Mouse (Mus musculus) limb, embryonic 13.5 days (tissue): ENCODE results near the gene Zfand2b. TPM values are rescaled to one million over a fixed set of nuclear protein-coding genes. Genes with fewer than 3 reads are reported as not detected.

ENCODE experiments used
- ATAC-seq: fragments of 200-750 bp; cut with Nextera tagmentation; 2 replicates; pipeline ENCODE4 v1.8.0; 2017; ENCODE audit warnings: low read depth, moderate number of reproducible peaks, moderate TSS enrichment; ENCODE audit not compliant: low FRiP score
- H3K27ac ChIP-seq: fragments of 300-500 bp; sonication (generic); 2 replicates; pipeline ENCODE4 v1.5.1; 2015; ENCODE audit warnings: inconsistent platforms, mild to moderate bottlenecking, moderate library complexity
- H3K27me3 ChIP-seq: fragments of 300-500 bp; sonication (generic); 2 replicates; pipeline ENCODE4 v1.6.1; 2015; ENCODE audit warnings: mild to moderate bottlenecking, inconsistent platforms
- H3K36me3 ChIP-seq: fragments of 300-500 bp; sonication (generic); 2 replicates; pipeline ENCODE4 v1.6.1; 2015; ENCODE audit warnings: inconsistent platforms, mild to moderate bottlenecking, moderate library complexity
- H3K4me1 ChIP-seq: fragments of 300-500 bp; sonication (generic); 2 replicates; pipeline ENCODE4 v1.6.1; 2015; ENCODE audit warnings: inconsistent platforms
- H3K4me2 ChIP-seq: fragments of 300-500 bp; sonication (generic); replicated peaks from 2 replicates; pipeline ENCODE4 v1.6.1; 2015; ENCODE audit warnings: inconsistent platforms, mild to moderate bottlenecking, moderate library complexity
- H3K4me3 ChIP-seq: fragments of 300-500 bp; sonication (generic); 2 replicates; pipeline ENCODE4 v1.5.1; 2015; ENCODE audit warnings: moderate library complexity, mild to moderate bottlenecking, inconsistent platforms
- H3K9ac ChIP-seq: fragments of 300-500 bp; sonication (generic); 2 replicates; pipeline ENCODE4 v1.6.1; 2015; ENCODE audit warnings: mild to moderate bottlenecking, inconsistent platforms
- H3K9me3 ChIP-seq: fragments of 300-500 bp; sonication (generic); 2 replicates; pipeline ENCODE4 v1.6.1; 2016; ENCODE audit warnings: inconsistent platforms
- WGBS: fragments of 180-500 bp; shearing (Covaris S2); methylation state at CpG from one replicate; pipeline ENCODE4 v1.1.7; 2015; 5-methylcytosine and 5-hydroxymethylcytosine counted together
- microRNA-seq: library from miRNA; unstranded; fragments of <30 nt; microRNA quantifications from one replicate; pipeline ENCODE4, GENCODE M21; 2016
- polyA plus RNA-seq: library from polyadenylated mRNA; unstranded; fragments of >200 nt; fragmentation: Nextera tagmentation; extraction: Ambion mirVana; gene quantifications from 2 replicates; pipeline ENCODE4 v1.2.1, GENCODE M21; 2015

Gene Zfand2b
- polyA plus RNA-seq, 1 experiment from 2014 or later: 36.8 TPM

DNA sequence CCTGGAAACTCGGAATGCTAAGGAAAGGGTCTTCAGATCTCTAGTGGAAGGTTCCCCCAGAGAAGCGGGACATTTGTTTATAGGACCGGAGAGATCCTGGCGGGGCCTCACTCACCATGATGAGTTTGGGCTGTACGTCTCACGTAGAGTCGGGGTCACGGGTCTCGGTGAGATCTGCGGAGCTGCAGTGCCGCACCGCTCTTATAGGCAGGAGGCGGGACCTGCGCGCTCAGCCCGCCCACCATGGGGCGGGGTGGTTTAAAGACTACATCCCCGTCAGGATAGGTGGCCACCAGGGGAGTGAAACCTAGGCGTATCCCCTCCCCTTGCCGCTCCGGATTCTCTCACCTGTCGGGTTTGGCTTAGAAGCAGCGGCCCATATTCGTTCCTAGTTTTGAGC lies 50.6 kb downstream of the Zfand2b start:
- Histone ChIP-seq H3K36me3 (peaks cover 19% of the 10 kb centered on the region), H3K9ac (peak overlapping the region; percentile 54), H3K4me1 (peaks cover 15% of the 10 kb centered on the region), H3K27me3 (peaks cover 72% of the 10 kb centered on the region), H3K27ac (no peak overlapping the region), H3K4me2 (peak overlapping the region; percentile 96), H3K4me3 (peak overlapping the region; percentile 61), H3K9me3 (no peaks in the 10 kb centered on the region)
- WGBS: 1% methylated on average over 24 of the region's 24 CpGs
- peak; percentile 88 for ATAC-seq

DNA sequence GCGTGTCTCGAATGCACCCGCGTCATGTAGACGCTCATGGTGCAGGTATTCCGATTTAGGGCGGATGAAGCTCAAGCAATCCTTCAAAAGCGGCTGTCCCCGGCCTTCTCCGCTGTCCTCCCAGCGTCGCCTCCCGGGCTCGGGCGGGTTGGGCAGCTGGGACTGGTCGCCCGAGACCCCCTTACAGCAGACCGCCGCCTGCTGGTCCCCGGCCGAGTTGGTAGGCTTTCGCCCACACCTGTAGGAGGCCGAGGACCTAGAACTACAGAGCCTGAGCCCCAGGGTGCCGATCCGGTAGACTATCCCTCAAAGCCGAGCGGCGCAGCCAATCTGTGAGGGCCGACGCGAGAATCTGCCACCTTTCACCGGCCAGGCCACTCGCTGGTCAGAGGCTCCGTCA lies 51.1 kb downstream of the Zfand2b start, which contains the start of gene Tuba4a:
Tuba4a (minus strand) TSS at position 335 of the 400 bp plus-strand sequence.
- H3K27me3 ChIP-seq: peaks cover 72% of the 10 kb centered on the region

More for the DNA sequence above, 51.1 kb downstream of the Zfand2b start, which contains the start of gene Tuba4a:
- no peak for ATAC-seq
- Histone ChIP-seq H3K36me3 (peaks cover 15% of the 10 kb centered on the region), H3K9me3 (no peaks in the 10 kb centered on the region), H3K4me3 (peak within 1 kb of the TSS; percentile 61), H3K27ac (no peak within 1 kb of the TSS), H3K4me1 (peaks cover 15% of the 10 kb centered on the region), H3K9ac (peak within 1 kb of the TSS; percentile 54), H3K4me2 (peak within 1 kb of the TSS; percentile 96)
- WGBS: under 1% methylated on average over 34 of the region's 34 CpGs

Small RNA genes lying within 50 kb of the gene (microRNA-seq; reads per million reads assigned to microRNA genes)
- gene Gm27943: not detected

Other genes with a start within 250 kb of the Zfand2b start
- not detected in 2 replicates for gene Cfap65, start 233.0 kb upstream of the Zfand2b start, polyA plus RNA-seq
- 8.4 and 8.6 TPM in 2 replicates for gene Ihh, start 217.0 kb upstream of the Zfand2b start, polyA plus RNA-seq
- 11.8 and 12.7 TPM in 2 replicates for gene Nhej1, start 43.4 kb upstream of the Zfand2b start, polyA plus RNA-seq
- 0.15 TPM in 2 replicates for gene Slc23a3, start 34.8 kb upstream of the Zfand2b start, polyA plus RNA-seq
- 47.7 and 49.4 TPM in 2 replicates for gene Cnppd1, start 25.9 kb upstream of the Zfand2b start, polyA plus RNA-seq
- gene Retreg2, start 25.9 kb upstream of the Zfand2b start, polyA plus RNA-seq: 36.4 and 38.3 TPM in 2 replicates
- gene Abcb6, start 11.7 kb downstream of the Zfand2b start, polyA plus RNA-seq: 39.5 and 40.9 TPM in 2 replicates
- 28.0 and 28.9 TPM in 2 replicates for gene Ankzf1, start 23.5 kb downstream of the Zfand2b start, polyA plus RNA-seq
- 32.7 and 33.7 TPM in 2 replicates for gene Atg9a, start 23.6 kb downstream of the Zfand2b start, polyA plus RNA-seq
- 20.4 and 23.5 TPM in 2 replicates for gene Glb1l, start 42.2 kb downstream of the Zfand2b start, polyA plus RNA-seq
- gene Stk16, start 42.2 kb downstream of the Zfand2b start, polyA plus RNA-seq: 138 and 148 TPM in 2 replicates
- 22.7 and 27.1 TPM in 2 replicates for gene Tuba4a, start 51.2 kb downstream of the Zfand2b start, polyA plus RNA-seq
- gene A630095N17Rik, start 63.5 kb downstream of the Zfand2b start, polyA plus RNA-seq: not detected in 2 replicates
- 41.9 and 45.4 TPM in 2 replicates for gene Dnajb2, start 67.8 kb downstream of the Zfand2b start, polyA plus RNA-seq
- gene Ptprn, start 95.9 kb downstream of the Zfand2b start, polyA plus RNA-seq: 0.23 and 0.24 TPM in 2 replicates
- gene Resp18, start 109.8 kb downstream of the Zfand2b start, polyA plus RNA-seq: not detected in 2 replicates
- 116 and 117 TPM in 2 replicates for gene Dnpep, start 149.3 kb downstream of the Zfand2b start, polyA plus RNA-seq
- gene Des, start 191.7 kb downstream of the Zfand2b start, polyA plus RNA-seq: 52.1 and 56.1 TPM in 2 replicates
- gene Speg, start 206.7 kb downstream of the Zfand2b start, polyA plus RNA-seq: 20.7 and 21.3 TPM in 2 replicates